Mouse (Mus musculus) embryonic fibroblast, embryonic 13.5 days (primary cell): ENCODE data around the gene Lpar3.

ENCODE experiments used
- CTCF ChIP-seq: IDR thresholded peaks from 2 replicates; pipeline ENCODE4 v1.5.1; 2011; ENCODE audit warnings: mild to moderate bottlenecking, control low read depth, low read length, moderate library complexity, borderline replicate concordance; ENCODE audit not compliant: insufficient read depth
- POLR2A ChIP-seq: IDR thresholded peaks from 2 replicates; pipeline ENCODE4 v1.6.1; 2011; ENCODE audit warnings: low read depth, mild to moderate bottlenecking, control low read depth, low read length, moderate library complexity

DNA sequence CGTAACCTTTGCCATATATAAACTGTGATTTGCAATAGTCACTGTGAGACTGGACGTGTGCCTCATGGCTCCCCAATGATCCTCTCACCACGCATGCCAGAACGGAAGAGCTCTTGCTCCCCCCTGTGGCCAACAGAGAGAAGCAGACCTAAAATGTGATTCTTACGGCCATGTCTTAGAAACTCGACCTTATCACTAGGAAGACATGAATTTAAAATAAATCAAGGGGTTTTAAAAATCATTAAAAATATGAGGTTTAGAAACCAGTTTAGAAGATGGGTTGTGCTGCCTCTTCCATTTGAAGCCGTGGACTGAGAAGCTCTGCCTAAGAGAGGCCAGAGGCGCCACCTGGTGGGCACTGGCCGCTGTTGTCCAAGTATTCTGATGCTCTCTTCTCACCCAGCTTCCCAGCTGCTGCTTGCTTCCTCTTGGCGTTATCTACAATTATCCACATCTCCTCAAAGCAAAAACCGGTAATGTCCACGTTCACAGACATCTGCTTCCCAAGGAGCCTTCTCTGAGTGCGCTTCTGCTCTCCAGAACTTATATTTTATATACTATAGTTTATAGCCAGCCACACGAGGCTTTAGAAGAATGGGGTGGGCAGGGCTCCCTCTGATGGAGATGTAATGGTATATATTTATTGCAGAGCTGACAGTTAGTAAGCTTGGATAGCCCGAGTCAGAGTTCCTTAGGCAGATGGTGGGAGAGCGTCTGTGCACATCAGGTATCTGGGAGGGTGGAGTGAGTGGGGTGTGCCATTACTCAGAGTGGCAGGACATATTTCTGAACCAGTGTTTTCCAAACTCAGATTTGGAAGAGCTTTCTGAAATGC lies 42.8 kb upstream of the Lpar3 start:
- peak; percentile 77 for TF ChIP-seq CTCF
- TF ChIP-seq POLR2A, result no peak
